In the genomic region with DNA sequence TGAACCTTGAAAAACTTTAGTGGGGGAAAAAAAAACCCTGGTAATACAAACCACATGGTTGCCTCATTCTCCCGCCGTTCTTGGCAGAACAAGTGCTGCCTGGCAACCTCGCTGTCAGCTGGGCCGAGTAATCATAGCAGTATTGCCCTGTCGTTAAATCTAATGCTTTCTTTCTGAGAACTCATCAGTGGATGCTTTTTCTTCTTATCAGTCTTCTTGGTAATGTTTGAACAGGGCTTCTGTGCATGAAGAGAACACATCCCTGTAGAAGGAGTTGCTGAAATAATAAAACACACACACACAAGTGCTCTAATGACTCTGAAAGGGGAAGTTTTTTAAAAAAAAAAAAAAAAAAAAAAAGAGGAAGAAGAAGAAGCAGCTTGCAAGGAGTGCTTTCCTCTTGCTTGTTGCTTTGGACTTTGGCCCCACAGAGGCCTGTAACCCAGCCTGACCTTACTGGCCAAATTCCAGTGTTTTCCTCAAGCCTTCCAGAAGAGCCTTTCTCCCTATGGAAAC, we compare ENCODE assay signal across 8 mouse cellular contexts.
DNase-seq lines count a peak whose midpoint lies in the region; ATAC-seq and TF ChIP-seq lines count a peak whose summit lies in the region.

No protein-coding gene starts in this region.

- DNase-seq in hindbrain, embryonic 10.5 days (ENCODE audit: low spot score) = peak; percentile 32
- DNase-seq in hindbrain, embryonic 14.5 days (ENCODE audit: low spot score) = no peak
- peak; percentile 85 for DNase-seq in embryonic facial prominence, embryonic 14.5 days (ENCODE audit: low spot score)
- DNase-seq in splenic B cell, adult 2 months (ENCODE audit: low read depth, low spot score) = peak; percentile 48
- no peak for DNase-seq in frontal cortex, postnatal 14 days (ENCODE audit: low spot score in 2 of 2)

- WGBS in hindbrain, embryonic 10.5 days = 66% methylated on average over 5 of the region's 5 CpGs
- 53% methylated on average over 5 of the region's 5 CpGs for WGBS in hindbrain, embryonic 14.5 days
- WGBS in embryonic facial prominence, embryonic 14.5 days = 20% methylated on average over 5 of the region's 5 CpGs
- WGBS in intestine, embryonic 16.5 days = 28% methylated on average over 5 of the region's 5 CpGs
- WGBS in limb, embryonic 15.5 days = 19% methylated on average over 5 of the region's 5 CpGs

- H3K27ac ChIP-seq in hindbrain, embryonic 10.5 days = no peak overlapping the region
- no peak overlapping the region for H3K27ac ChIP-seq in hindbrain, embryonic 14.5 days
- peak overlapping the region; percentile 88 for H3K27ac ChIP-seq in bone marrow macrophage, adult 2 months (ENCODE audit: insufficient read depth, low read depth, low read length)
- H3K27ac ChIP-seq in embryonic facial prominence, embryonic 14.5 days (replicated peaks; ENCODE audit: low read depth, low read length) = peak overlapping the region; percentile 46; the same call in 1 of the 2 replicates
- H3K27ac ChIP-seq in intestine, embryonic 16.5 days (ENCODE audit: low read length) = peak overlapping the region; percentile 36; the same call in 1 of the 2 replicates
- H3K27ac ChIP-seq in limb, embryonic 15.5 days = peak overlapping the region; percentile 43; the same call in 1 of the 2 replicates

- no peak for TF ChIP-seq CTCF in bone marrow macrophage, adult 2 months (IDR thresholded peaks at IDR 0.05; ENCODE audit: low read depth, low read length)

- no peaks in the 10 kb centered on the region for H3K27me3 ChIP-seq in hindbrain, embryonic 10.5 days (ENCODE audit: insufficient read depth, poor library complexity, severe bottlenecking)
- no peaks in the 10 kb centered on the region for H3K27me3 ChIP-seq in hindbrain, embryonic 14.5 days (ENCODE audit: control insufficient read depth, insufficient read depth, low read length)
- no peaks in the 10 kb centered on the region for H3K27me3 ChIP-seq in embryonic facial prominence, embryonic 14.5 days (replicated peaks; ENCODE audit: control insufficient read depth, insufficient read depth, low read length)
- H3K27me3 ChIP-seq in intestine, embryonic 16.5 days (replicated peaks; ENCODE audit: control insufficient read depth, insufficient read depth, low read length) = no peaks in the 10 kb centered on the region
- H3K27me3 ChIP-seq in limb, embryonic 15.5 days = no peaks in the 10 kb centered on the region
- no peaks in the 10 kb centered on the region for H3K27me3 ChIP-seq in splenic B cell, adult 2 months (ENCODE audit: control insufficient read depth, insufficient read depth, low read length, poor library complexity, severe bottlenecking)

- H3K9me3 ChIP-seq in hindbrain, embryonic 10.5 days = no peaks in the 10 kb centered on the region
- no peaks in the 10 kb centered on the region for H3K9me3 ChIP-seq in hindbrain, embryonic 14.5 days (ENCODE audit: control insufficient read depth, low read length)
- H3K9me3 ChIP-seq in embryonic facial prominence, embryonic 14.5 days (ENCODE audit: control insufficient read depth, low read length) = peaks cover 4% of the 10 kb centered on the region; the same call in 1 of the 2 replicates
- no peaks in the 10 kb centered on the region for H3K9me3 ChIP-seq in intestine, embryonic 16.5 days (ENCODE audit: control insufficient read depth, low read length)
- no peaks in the 10 kb centered on the region for H3K9me3 ChIP-seq in limb, embryonic 15.5 days

- H3K4me3 ChIP-seq in hindbrain, embryonic 10.5 days = no peak overlapping the region
- H3K4me3 ChIP-seq in hindbrain, embryonic 14.5 days (replicated peaks; ENCODE audit: low read length) = no peak overlapping the region
- H3K4me3 ChIP-seq in bone marrow macrophage, adult 2 months (ENCODE audit: insufficient read depth, low read length) = peak overlapping the region; percentile 42
- no peak overlapping the region for H3K4me3 ChIP-seq in embryonic facial prominence, embryonic 14.5 days (ENCODE audit: low read depth, low read length)
- H3K4me3 ChIP-seq in intestine, embryonic 16.5 days (ENCODE audit: low read length) = no peak overlapping the region
- no peak overlapping the region for H3K4me3 ChIP-seq in limb, embryonic 15.5 days

- no peak for TF ChIP-seq POLR2A in bone marrow macrophage, adult 2 months (IDR thresholded peaks at IDR 0.05; ENCODE audit: borderline replicate concordance, low read depth, low read length)

- no peak for ATAC-seq in hindbrain, embryonic 14.5 days (ENCODE audit: low FRiP score)
- no peak for ATAC-seq in embryonic facial prominence, embryonic 14.5 days (ENCODE audit: low read depth)
- ATAC-seq in intestine, embryonic 16.5 days = peak; percentile 93
- no peak for ATAC-seq in limb, embryonic 15.5 days (ENCODE audit: insufficient number of reproducible peaks, low FRiP score, low TSS enrichment, low read depth)

- no peaks in the 10 kb centered on the region for H3K36me3 ChIP-seq in hindbrain, embryonic 10.5 days
- no peaks in the 10 kb centered on the region for H3K36me3 ChIP-seq in hindbrain, embryonic 14.5 days (replicated peaks; ENCODE audit: control insufficient read depth, insufficient read depth)
- H3K36me3 ChIP-seq in embryonic facial prominence, embryonic 14.5 days (ENCODE audit: control insufficient read depth, insufficient read depth, low read length) = no peaks in the 10 kb centered on the region
- no peaks in the 10 kb centered on the region for H3K36me3 ChIP-seq in intestine, embryonic 16.5 days (ENCODE audit: control insufficient read depth, insufficient read depth, low read length)
- no peaks in the 10 kb centered on the region for H3K36me3 ChIP-seq in limb, embryonic 15.5 days
- no peaks in the 10 kb centered on the region for H3K36me3 ChIP-seq in splenic B cell, adult 2 months (ENCODE audit: control insufficient read depth, insufficient read depth, low read length, poor library complexity, severe bottlenecking)

- H3K9ac ChIP-seq in hindbrain, embryonic 14.5 days = no peak overlapping the region
- H3K9ac ChIP-seq in embryonic facial prominence, embryonic 14.5 days (ENCODE audit: low read depth, low read length) = no peak overlapping the region
- no peak overlapping the region for H3K9ac ChIP-seq in intestine, embryonic 16.5 days (ENCODE audit: low read depth, low read length)
- H3K9ac ChIP-seq in limb, embryonic 15.5 days = no peak overlapping the region

- H3K4me2 ChIP-seq in hindbrain, embryonic 14.5 days (replicated peaks) = no peak overlapping the region
- peak overlapping the region; percentile 31 for H3K4me2 ChIP-seq in embryonic facial prominence, embryonic 14.5 days (ENCODE audit: low read depth, low read length)
- no peak overlapping the region for H3K4me2 ChIP-seq in intestine, embryonic 16.5 days (ENCODE audit: low read depth, low read length)
- H3K4me2 ChIP-seq in limb, embryonic 15.5 days = no peak overlapping the region

- no peaks in the 10 kb centered on the region for H3K4me1 ChIP-seq in hindbrain, embryonic 10.5 days (replicated peaks)
- no peaks in the 10 kb centered on the region for H3K4me1 ChIP-seq in hindbrain, embryonic 14.5 days (replicated peaks; ENCODE audit: control insufficient read depth, insufficient read depth, low read length)
- peaks cover 23% of the 10 kb centered on the region for H3K4me1 ChIP-seq in bone marrow macrophage, adult 2 months (ENCODE audit: control insufficient read depth, insufficient read depth, low read length)
- H3K4me1 ChIP-seq in embryonic facial prominence, embryonic 14.5 days (ENCODE audit: control insufficient read depth, insufficient read depth, low read length) = peaks cover 5% of the 10 kb centered on the region; the same call in 1 of the 2 replicates
- H3K4me1 ChIP-seq in intestine, embryonic 16.5 days (ENCODE audit: control insufficient read depth, insufficient read depth, low read length) = no peaks in the 10 kb centered on the region; the same call in 1 of the 2 replicates
- H3K4me1 ChIP-seq in limb, embryonic 15.5 days = no peaks in the 10 kb centered on the region

Comparison
In these comparisons a context has a peak if more than half of its experiments do, and no peak if none do; other contexts are left out.
1. DNase-seq: peak in hindbrain, embryonic 10.5 days (single experiment), embryonic facial prominence, embryonic 14.5 days (single experiment) and splenic B cell, adult 2 months (single experiment); none in hindbrain, embryonic 14.5 days (single experiment) and frontal cortex, postnatal 14 days (0 of 2).
2. H3K27ac ChIP-seq: peak in bone marrow macrophage, adult 2 months (single experiment), embryonic facial prominence, embryonic 14.5 days (single experiment), intestine, embryonic 16.5 days (single experiment) and limb, embryonic 15.5 days (single experiment); none in hindbrain, embryonic 10.5 days (single experiment) and hindbrain, embryonic 14.5 days (single experiment).